Mouse (Mus musculus) cerebral cortex, adult 2 months (tissue): ENCODE measurements around the gene C5ar1.

Experiments
- WGBS: fragments of 180-500 bp; shearing (Covaris S2); methylation state at CpG from one replicate; pipeline ENCODE4 v1.1.7; 2018; 5-methylcytosine and 5-hydroxymethylcytosine counted together

C5ar1 gene

GRCm38 (mm10) chr7:16221582-16222272 is 37.6 kb downstream of the C5ar1 start, which contains the start of gene Dhx34:
Gene Dhx34, minus strand, starts transcription at chr7:16222037.
- WGBS = 1% methylated on average over 34 of the region's 34 CpGs

DNA sequence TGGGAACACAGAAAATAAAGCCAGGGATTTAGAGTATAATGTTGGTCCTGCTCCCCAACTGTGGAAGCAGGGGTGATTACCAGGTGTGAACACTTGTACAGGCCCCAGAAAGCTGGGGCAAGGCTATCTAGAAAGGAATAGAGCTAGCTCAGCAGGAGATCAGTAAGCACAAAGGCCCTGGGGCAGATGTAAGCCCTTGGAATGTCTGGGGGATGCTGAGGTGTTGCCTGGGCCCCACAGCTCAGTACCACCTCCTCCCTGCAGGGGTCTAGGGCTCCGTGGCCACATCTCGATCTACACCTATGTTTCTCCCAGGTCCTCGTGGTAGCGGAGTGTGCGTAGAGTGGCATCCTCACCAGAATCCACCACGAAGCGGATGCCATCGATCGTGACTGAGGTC is 45.4 kb downstream of the C5ar1 start:
- 91% methylated on average over 9 of the region's 9 CpGs for WGBS

DNA sequence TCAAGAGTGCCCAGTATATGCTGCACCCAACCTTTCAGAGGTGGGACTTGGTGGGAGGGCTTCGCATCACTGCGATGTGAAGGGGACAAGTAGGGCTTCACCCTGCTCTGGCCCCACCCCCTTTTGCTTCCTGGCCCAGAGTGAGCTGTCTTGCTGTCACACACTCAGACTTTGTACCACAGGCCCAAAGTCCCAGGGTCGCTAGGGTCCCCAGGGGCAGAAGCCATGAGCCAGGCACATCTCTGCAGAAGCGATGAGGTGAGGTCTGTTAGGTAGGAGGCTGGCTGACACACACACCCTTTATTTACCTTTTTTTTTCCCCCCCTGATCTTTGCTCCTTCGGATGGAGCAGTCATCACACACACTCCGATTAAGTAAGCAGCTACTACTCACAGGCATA is 46.1 kb downstream of the C5ar1 start:
- WGBS = 91% methylated on average over 6 of the region's 6 CpGs

- WGBS = 71% methylated on average over 12 of the region's 12 CpGs
These were observed 48.4 kb downstream of the C5ar1 start for GRCm38 (mm10) chr7:16210862-16211365.

DNA sequence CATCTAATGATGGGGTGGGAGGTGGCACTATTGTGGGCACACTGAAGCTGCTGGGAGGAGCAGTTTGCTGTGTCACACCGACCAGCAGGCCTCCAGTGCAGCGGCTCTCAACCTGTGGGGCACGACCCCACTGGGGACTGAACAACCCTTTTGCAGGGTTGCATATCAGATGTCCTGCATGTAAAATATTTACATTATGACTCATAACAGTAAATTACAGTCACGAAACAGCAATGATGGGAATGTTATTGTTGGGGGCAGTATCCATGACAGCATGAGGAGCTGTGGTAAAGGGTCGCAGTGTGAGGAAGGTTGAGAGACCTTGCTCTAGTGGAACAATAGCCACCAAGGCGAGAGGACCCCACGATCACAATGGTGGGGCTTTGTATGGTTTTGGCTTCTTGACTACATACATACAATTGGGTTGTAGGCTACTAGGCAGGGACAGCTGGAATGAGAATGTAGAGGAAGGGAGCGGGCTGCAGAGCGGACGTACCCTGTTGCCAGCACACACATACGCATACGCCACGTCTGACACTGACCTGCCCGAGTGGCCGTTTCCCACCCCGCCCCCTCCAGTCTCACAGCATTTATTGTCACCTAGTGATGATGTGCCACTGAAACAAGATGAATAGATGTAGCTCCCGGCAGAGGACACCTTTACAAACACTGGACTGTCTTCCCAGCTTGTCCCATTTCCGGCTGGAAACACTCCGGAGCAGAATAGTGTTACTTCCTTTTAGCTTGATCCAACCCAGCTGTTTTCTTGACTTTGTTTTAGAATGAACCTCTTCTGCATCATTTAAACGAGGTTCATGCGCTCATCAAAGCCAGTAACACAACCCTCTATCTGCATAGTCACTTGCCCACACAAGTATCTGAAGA is 50.3 kb downstream of the C5ar1 start:
- WGBS = 88% methylated on average over 21 of the region's 21 CpGs

- 54% methylated on average over 10 of the region's 10 CpGs for WGBS
These were observed 51.8 kb downstream of the C5ar1 start for GRCm38 (mm10) chr7:16207496-16207895.

- WGBS = 78% methylated on average over 7 of the region's 7 CpGs
These were observed 52.3 kb downstream of the C5ar1 start for GRCm38 (mm10) chr7:16207076-16207475.

DNA sequence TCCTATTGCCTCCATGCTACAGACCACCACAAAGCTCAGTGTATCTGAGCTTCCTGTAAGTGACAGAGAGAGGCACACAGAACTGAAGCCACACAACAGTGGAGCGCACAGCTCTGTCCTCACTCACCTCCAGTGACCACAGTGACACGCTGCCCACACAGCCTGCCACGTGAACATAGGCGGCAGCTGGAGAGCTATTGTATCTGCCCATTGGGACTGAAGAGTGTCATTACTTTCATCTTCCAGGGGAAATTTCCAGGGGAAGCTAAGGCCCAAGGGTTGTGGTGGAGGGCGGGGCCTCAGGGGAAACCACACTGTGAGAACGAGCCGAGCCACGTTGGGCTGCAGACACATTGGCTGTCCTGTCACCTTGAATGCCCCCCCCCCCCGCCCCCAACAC is 54.5 kb downstream of the C5ar1 start:
- 81% methylated on average over 9 of the region's 9 CpGs for WGBS

- WGBS = 94% methylated on average over 13 of the region's 13 CpGs
These were observed 55.8 kb downstream of the C5ar1 start for GRCm38 (mm10) chr7:16203505-16203903.

DNA sequence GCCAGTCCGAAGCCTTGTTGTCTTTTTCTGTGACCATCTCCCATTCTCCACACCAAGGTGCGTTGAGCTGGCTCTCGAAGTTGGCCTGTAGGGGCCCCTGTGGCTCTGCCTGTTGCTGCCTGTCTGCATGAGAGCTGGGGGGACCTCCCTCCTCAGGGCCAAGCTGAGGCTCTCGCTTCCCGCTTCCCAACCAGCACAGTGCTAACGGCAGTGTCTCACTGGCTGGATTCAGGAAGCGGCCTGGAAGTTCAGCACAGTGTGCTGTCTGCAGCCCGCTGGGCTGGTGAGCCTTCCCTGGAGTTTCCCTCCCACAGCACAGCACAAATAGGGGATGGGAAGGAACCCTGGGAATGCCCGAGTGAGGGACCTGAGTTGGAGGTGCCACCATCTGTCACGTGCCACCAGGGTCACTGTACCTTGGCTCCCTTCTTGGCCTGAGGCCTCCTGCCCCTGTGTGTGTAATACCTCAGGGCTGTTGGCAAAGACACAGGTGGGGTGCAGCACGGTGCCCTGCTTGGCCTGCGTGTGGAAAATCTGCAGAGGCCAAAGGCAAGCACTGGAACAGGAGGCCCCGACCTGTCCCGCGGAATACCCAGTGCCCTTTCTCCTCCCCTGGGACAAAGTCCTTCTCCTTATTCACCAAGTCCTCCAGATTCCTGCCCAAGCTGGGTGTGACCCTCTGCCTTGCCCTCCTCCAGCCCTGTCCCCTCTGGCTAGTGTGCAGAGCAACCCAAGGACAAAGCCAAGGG is 56.4 kb downstream of the C5ar1 start:
- WGBS = 85% methylated on average over 15 of the region's 15 CpGs

DNA sequence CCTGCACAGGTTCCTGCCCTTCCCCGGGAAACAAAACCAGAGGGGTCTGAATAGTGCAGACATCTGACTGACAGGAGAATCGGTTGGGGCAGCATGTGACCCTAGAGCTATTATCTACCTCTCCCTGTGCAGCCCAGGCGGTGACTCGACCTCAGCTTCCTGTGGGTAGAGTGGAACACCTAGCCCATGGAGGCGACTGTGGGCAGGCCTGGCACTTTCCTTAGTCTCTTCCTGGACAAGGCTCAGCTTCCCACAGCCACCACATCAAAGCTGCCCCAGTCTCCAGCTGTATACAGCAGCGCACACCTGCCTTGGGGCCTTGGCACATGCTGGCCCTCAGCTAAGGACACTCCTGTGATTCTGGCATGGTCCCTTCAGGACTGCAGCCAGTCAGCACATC is 58.2 kb downstream of the C5ar1 start:
- 80% methylated on average over 6 of the region's 6 CpGs for WGBS

GRCm38 (mm10) chr7:16198540-16198939 is 60.8 kb downstream of the C5ar1 start:
- 88% methylated on average over 11 of the region's 11 CpGs for WGBS

DNA sequence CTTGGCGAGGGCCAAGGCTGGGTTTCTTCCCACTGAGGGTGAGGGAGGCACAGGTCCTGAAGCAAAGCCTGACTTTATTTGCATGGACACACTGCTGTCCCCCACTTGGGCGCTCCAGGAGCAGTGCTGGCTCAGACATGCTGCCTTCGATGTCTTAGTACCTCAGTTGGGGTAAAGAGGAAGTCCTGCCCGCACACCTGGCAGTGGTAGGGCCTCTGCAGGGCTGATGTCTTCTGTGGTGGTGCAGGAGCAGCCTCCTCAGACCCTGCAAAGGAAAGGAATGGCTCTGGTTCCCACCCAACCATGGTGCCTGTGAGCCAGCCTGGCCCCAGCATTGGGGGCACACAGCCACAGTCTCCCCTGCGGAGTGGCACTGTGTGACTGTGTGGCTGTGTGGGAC is 62.2 kb downstream of the C5ar1 start:
- 77% methylated on average over 5 of the region's 5 CpGs for WGBS
